Mouse (Mus musculus) c-Kit-positive CD71-negative TER-119-negative erythroid progenitor cells, embryonic 14.5 days (primary cell): ENCODE measurements around the gene Foxb1.

Experiments
- DNase-seq: peaks from one replicate; pipeline ENCODE4 v3.0.0-alpha.2; 2013; ENCODE audit warnings: low read depth

Foxb1 gene

GRCm38 (mm10) chr9:69756456-69756855 lies 4.3 kb downstream of the Foxb1 start:
- DNase-seq: no peak

- no peak for DNase-seq
These were observed 4.7 kb downstream of the Foxb1 start for GRCm38 (mm10) chr9:69756041-69756440.

DNA sequence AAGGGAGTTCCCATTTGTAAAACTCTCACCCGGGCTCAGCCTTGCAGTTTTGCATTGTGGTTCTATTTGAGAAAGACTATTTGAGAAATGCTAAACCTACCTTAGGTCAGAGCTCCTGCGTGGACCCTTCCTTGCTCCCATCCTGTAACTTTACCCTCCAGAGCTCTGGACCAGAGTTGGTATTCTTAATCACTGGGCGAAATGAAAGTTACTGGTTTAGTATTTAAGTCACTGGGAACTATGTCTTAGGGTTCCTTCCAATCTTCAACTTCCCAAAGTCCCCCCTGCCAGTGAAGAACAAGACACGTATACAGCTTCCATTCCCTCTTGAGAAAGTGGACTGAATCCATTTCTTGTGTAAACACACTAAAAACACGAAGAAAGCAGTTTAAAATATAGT lies 5.6 kb downstream of the Foxb1 start:
- no peak for DNase-seq

- no peak for DNase-seq
These were observed 6.0 kb downstream of the Foxb1 start for GRCm38 (mm10) chr9:69754712-69755111.

GRCm38 (mm10) chr9:69754291-69754690 lies 6.4 kb downstream of the Foxb1 start:
- DNase-seq: no peak

GRCm38 (mm10) chr9:69747971-69748370 lies 12.8 kb downstream of the Foxb1 start:
- DNase-seq: no peak

- DNase-seq: no peak
These were observed 32.0 kb downstream of the Foxb1 start for GRCm38 (mm10) chr9:69728736-69729135.

DNA sequence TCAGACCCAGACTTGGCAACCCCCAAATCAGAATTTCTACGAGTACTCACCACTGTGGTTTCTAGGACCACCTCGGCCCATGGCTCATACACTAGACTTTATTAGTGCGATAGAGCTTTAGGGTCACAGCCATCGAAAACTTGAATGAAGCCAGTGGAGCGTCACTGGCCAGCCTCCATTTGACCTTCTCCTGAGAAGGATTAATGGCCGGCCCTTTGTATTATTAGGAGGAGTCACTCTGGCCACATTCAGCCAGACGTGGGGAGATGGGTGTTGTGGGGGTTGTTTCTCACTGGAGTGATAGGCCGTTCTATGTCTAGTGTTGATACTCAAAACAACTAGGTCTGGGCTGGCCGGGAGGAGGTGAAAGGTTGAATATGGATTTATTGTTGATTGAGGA lies 42.3 kb downstream of the Foxb1 start:
- no peak for DNase-seq

GRCm38 (mm10) chr9:69716364-69716763 lies 44.4 kb downstream of the Foxb1 start:
- no peak for DNase-seq

- no peak for DNase-seq
These were observed 45.3 kb downstream of the Foxb1 start for GRCm38 (mm10) chr9:69715445-69715844.

- no peak for DNase-seq
These were observed 46.4 kb downstream of the Foxb1 start for GRCm38 (mm10) chr9:69714346-69714745.

DNA sequence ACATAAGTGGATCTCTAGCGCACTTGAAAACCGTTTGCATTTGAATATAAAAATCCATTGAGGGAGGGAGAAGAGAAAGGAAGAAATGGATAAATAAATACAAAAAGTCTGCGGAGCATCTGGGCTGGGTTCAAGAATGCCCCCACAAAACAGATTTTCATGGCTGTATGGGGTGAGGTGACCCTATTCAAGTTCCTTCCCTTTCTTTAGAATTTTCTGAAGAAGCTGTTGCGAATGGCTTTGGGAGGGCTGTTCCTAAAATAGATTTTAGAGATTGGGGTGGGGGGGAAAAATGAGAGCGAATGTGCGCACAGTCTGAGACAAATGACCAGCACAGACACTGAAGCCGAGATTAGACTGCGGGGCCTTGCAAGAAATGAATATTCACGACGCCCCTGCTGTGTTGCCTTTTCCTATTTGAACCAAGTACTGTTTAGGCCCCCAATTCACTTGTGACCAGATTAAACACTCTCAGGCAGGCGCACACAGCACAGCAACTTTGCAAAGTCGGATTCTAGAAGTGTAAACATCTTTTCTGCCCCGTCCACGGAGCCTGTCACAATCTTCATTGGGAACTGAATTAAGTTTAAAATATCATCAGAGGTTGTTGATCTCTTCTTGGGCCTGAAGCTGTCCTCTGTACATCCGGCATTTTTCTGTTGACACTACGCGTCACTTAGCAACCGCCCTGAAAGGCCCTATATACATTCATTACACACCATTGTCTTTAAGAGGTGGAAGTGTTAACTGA lies 47.0 kb downstream of the Foxb1 start:
- DNase-seq: no peak

DNA sequence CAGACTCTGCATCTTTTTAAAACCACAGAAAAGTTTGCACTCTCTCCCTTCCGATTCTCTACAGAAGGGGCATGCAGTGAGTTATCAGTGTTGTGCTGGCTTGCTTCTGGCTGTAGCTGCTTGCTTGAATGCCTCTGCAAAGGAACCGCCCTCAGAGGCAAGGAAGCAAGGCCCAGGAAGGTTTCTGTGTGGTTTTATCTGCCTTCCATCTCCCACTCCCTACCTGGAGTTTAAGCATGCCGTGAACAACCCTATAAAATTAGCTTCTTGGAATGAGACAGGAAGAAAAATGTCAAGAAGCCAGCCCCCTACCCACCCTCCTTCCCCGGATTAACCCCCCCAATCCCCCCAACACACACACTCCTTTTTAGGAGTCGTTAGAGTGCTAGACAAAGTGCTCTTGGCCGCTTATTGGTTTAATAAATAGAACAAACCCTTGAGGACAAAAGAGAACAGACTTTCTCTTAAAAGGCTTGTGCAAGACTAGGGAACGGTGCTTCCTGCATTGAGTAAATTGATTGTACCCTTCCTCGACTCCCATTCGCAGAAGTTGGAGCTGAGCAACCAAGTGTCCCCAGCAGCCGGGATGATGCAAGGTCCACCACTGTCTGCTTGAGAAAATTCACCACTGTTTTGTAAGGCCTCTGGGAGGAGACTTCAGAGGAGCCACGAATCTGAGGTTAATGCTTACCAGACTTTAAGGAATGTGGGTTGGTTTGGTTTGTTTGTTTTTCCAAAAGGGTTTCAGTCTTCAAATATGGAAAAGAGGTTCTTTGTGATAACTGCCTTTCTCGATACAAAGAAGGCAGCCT lies 47.8 kb downstream of the Foxb1 start:
- DNase-seq: no peak
